ENCODE assay signal across 15 mouse cellular contexts in genomic region chr12:95202486-95202885, GRCm38 (mm10).
DNase-seq lines count a peak whose midpoint lies in the region; TF ChIP-seq lines count a peak whose summit lies in the region.
"Had no signal": no experiment of that assay in that cellular context is flagged by ENCODE, and none has a peak within 500 bp of the region (broad histone marks: within the 10 kb centered on the region; RNA-seq: fewer than 3 reads in every experiment).

No protein-coding gene starts in this region.

- H3K4me3 ChIP-seq in cerebellum, adult 2 months (replicated peaks; ENCODE audit: insufficient read depth, low read depth, low read length), result no peak overlapping the region
- H3K4me3 ChIP-seq: embryonic facial prominence, embryonic 10.5 days; embryonic facial prominence, embryonic 12.5 days; forebrain, embryonic 13.5 days; forebrain, embryonic 15.5 days had no signal

- WGBS in cerebellum, adult 2 months, result 27% methylated on average over 8 of the region's 8 CpGs

- H3K4me1 ChIP-seq in cerebellum, adult 2 months (ENCODE audit: control insufficient read depth, insufficient read depth, low read length), result no peaks in the 10 kb centered on the region
- H3K4me1 ChIP-seq: embryonic facial prominence, embryonic 10.5 days; embryonic facial prominence, embryonic 12.5 days; forebrain, embryonic 13.5 days; forebrain, embryonic 15.5 days had no signal

- H3K27me3 ChIP-seq in cerebellum, adult 2 months (ENCODE audit: control insufficient read depth, insufficient read depth, low read length), result no peaks in the 10 kb centered on the region
- H3K27me3 ChIP-seq: embryonic facial prominence, embryonic 12.5 days; forebrain, embryonic 13.5 days; forebrain, embryonic 15.5 days had no signal

- no peak for TF ChIP-seq CTCF in cerebellum, adult 2 months (IDR thresholded peaks at IDR 0.05; ENCODE audit: borderline replicate concordance, insufficient read depth, low read depth, low read length)
- TF ChIP-seq CTCF in brain, embryonic 14.5 days (IDR thresholded peaks at IDR 0.05; ENCODE audit: borderline replicate concordance, extremely low read depth, insufficient read depth, insufficient read length), result no peak

- peak; percentile 54 to 68 for DNase-seq in cerebellum, postnatal 10 days
- no peak for DNase-seq in cerebellum, adult 2 months
- DNase-seq in heart, adult 11 months, result peak; percentile 60
- DNase-seq in heart, postnatal 36 days, result no peak
- DNase-seq in brain, embryonic 14.5 days (ENCODE audit: low read depth), result peak; percentile 6
- no peak for DNase-seq in urinary bladder, postnatal 10 days (ENCODE audit: low spot score)
- DNase-seq: adrenal gland, adult 8-10 months; adrenal gland, postnatal 25 days; cerebellum, adult 11-12 months; cerebellum, adult 9-10 months; forebrain, postnatal 0 days had no signal

- TF ChIP-seq POLR2A in cerebellum, adult 2 months (IDR thresholded peaks at IDR 0.05; ENCODE audit: borderline replicate concordance, insufficient read depth, low read length), result no peak
- TF ChIP-seq POLR2A in brain, embryonic 14.5 days (IDR thresholded peaks at IDR 0.05; ENCODE audit: borderline replicate concordance, extremely low read depth, insufficient read depth, insufficient read length, poor library complexity, severe bottlenecking), result no peak

- intact Hi-C loops in heart, postnatal 36 days (cut with DNase I), result no loop called here

- H3K27ac ChIP-seq in cerebellum, adult 2 months (ENCODE audit: insufficient read depth, low read length), result no peak overlapping the region
- H3K27ac ChIP-seq: embryonic facial prominence, embryonic 10.5 days; embryonic facial prominence, embryonic 12.5 days; forebrain, embryonic 13.5 days; forebrain, embryonic 15.5 days had no signal

Comparison
In these comparisons a context has a peak if more than half of its experiments do, and no peak if none do; other contexts are left out.
1. DNase-seq: peak in cerebellum, postnatal 10 days (2 of 2), heart, adult 11 months (single experiment) and brain, embryonic 14.5 days (single experiment); none in cerebellum, adult 2 months (0 of 2), heart, postnatal 36 days (0 of 2) and urinary bladder, postnatal 10 days (single experiment).